Mouse (Mus musculus) stomach, embryonic 16.5 days (tissue): Measurements from ENCODE around the gene Pcna. TPM values are rescaled to one million over a fixed set of nuclear protein-coding genes. Genes with fewer than 3 reads are reported as not detected.
"Not testable (repeated sequence)": the region's sequence is repeated elsewhere in the genome, so short reads cannot be mapped to it uniquely, and the experiment has no call there.

Source experiments
- ATAC-seq: fragments of 200-750 bp; cut with Nextera tagmentation; 2 replicates; pipeline ENCODE4 v1.8.0; 2017; ENCODE audit warnings: moderate number of reproducible peaks, moderate TSS enrichment; ENCODE audit not compliant: insufficient read depth, low FRiP score
- H3K27ac ChIP-seq: fragments of 300-500 bp; sonication (generic); 2 replicates; pipeline ENCODE4 v1.5.1; 2014; ENCODE audit warnings: low read length
- H3K27me3 ChIP-seq: fragments of 300-500 bp; sonication (generic); 2 replicates; pipeline ENCODE4 v1.6.1; 2014; ENCODE audit warnings: low read length, control low read depth, mixed read lengths; ENCODE audit not compliant: control insufficient read depth, insufficient read depth
- H3K36me3 ChIP-seq: fragments of 300-500 bp; sonication (generic); 2 replicates; pipeline ENCODE4 v1.6.1; 2014; ENCODE audit warnings: low read length; ENCODE audit not compliant: control insufficient read depth, insufficient read depth
- H3K4me1 ChIP-seq: fragments of 300-500 bp; sonication (generic); 2 replicates; pipeline ENCODE4 v1.6.1; 2014; ENCODE audit warnings: low read length, control low read depth, mixed read lengths; ENCODE audit not compliant: control insufficient read depth, insufficient read depth
- H3K4me2 ChIP-seq: fragments of 300-500 bp; sonication (generic); 2 replicates; pipeline ENCODE4 v1.6.1; 2014; ENCODE audit warnings: low read depth, low read length, mixed read lengths
- H3K4me3 ChIP-seq: fragments of 300-500 bp; sonication (generic); replicated peaks from 2 replicates; pipeline ENCODE4 v1.5.1; 2014; ENCODE audit warnings: mild to moderate bottlenecking, low read length
- H3K9ac ChIP-seq: fragments of 300-500 bp; sonication (generic); 2 replicates; pipeline ENCODE4 v1.6.1; 2014; ENCODE audit warnings: low read length
- H3K9me3 ChIP-seq: fragments of 300-500 bp; sonication (generic); replicated peaks from 2 replicates; pipeline ENCODE4 v1.6.1; 2016; ENCODE audit warnings: low read length, control low read depth; ENCODE audit not compliant: control insufficient read depth
- WGBS: fragments of 180-500 bp; shearing (Covaris S2); extraction: QIAGEN DNeasy Blood & Tissue Kit; methylation state at CpG from one replicate; pipeline ENCODE4 v1.1.7; 2014; 5-methylcytosine and 5-hydroxymethylcytosine counted together
- polyA plus RNA-seq: library from polyadenylated mRNA; unstranded; fragments of >200 nt; fragmentation: Nextera tagmentation; extraction: Ambion mirVana; gene quantifications from 2 replicates; pipeline ENCODE4 v1.2.1, GENCODE M21; 2015

The Pcna gene
- polyA plus RNA-seq, 1 experiment from 2014 or later, result 208 TPM

DNA sequence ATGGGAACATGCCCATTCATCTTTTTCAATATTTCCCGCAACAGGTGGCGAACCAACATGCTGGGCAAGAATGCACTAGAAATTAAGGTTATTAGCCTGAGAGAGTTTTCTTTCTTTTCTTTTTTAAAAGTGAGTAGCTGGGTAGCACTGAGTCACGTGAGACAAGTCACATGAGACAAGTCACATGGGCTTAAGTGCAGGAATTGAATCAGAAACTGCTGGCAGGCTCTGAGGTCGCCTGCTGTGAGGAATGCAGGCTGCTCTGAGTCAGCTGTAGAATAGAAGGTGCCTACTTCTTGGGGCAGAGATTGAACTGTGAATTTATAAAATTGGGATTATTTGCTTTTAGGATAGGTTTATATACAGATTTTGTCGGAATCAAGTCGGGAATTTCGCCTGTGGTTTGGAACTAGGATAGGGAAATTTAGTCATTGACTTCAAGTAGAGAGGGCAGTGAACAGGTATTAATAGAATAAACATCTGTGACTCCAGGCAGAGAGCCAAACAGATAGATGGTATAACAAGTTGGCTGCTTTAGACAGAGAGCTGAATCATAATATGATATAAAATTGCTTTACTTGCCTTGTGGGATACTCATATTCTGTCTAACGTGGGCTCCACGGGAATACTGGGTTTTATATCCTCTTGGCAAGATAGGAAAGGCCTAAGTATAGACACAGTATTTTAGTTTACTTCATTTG, 33.4 kb upstream of the Pcna start:
- Histone ChIP-seq H3K36me3 (no peaks in the 10 kb centered on the region), H3K27ac (no peak overlapping the region), H3K4me3 (no peak overlapping the region), H3K4me2 (no peak overlapping the region), H3K27me3 (no peaks in the 10 kb centered on the region), H3K9me3 (no peaks in the 10 kb centered on the region), H3K9ac (no peak overlapping the region), H3K4me1 (peaks cover 35% of the 10 kb centered on the region)
- WGBS, result 80% methylated on average over 9 of the region's 9 CpGs
- no peak for ATAC-seq

DNA sequence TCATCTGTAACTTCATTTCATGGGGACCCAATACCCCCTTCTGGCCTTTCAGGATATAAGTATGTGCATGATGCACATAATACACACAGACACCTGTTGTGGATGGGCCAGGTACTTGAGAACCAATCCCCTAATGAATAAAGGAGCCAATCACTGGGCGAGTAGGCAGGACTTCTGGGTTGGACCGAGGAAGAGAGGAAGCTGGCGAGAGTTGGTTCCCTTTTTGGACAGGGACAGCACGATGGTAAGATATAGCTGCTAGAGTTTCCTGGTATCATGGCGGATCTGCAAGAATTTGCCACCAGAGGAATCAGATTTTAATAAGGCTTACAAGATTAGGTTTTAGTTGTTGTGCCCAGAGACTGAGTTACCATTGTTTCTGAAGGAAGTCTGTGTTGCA, 32.6 kb upstream of the Pcna start:
- H3K9me3 ChIP-seq, H3K36me3 ChIP-seq, H3K4me3 ChIP-seq, ATAC-seq, H3K4me2 ChIP-seq, H3K27me3 ChIP-seq, H3K9ac ChIP-seq: not testable (repeated sequence)
- 89% methylated on average over 5 of the region's 5 CpGs for WGBS
- Histone ChIP-seq H3K27ac (0 out of 2 replicates have a peak overlapping the region, but pooled peaks have one; percentile 58), H3K4me1 (peaks cover 36% of the 10 kb centered on the region)

DNA sequence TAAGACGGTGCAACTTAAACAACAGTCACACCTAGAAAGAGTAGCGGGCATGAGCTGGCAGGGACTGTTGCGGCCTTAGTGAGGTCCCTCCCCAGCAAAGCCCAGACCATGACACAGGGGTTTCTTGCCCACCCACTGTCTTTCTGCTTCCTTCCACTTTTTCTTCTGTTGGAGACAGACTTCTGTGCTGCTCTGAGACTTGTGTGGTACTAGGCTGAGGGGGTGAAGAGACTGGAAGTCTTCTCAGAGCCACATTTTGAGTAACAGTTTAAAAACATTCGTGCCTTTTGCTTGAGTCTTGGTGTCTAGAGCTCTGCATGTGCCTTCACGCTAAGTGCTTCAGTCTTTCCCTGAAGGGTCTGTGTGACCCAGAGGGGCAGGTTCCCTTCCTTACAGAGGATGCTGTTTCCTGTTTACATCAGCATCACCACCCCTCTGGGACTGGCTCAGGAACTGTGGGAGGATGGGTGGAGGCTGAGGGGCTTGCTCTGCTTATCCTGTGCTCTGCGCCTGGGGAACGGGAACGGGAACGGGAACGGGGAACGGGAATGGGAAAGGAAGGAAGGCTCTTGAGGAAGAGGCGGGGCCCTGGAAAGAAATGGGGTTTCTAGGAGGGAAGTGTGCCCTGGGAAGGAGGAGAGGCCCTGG, 31.5 kb upstream of the Pcna start:
- ATAC-seq, result peak; percentile 77; the same call in 1 of the 2 replicates
- WGBS, result 52% methylated on average over 12 of the region's 12 CpGs
- 0 out of 2 replicates have a peak overlapping the region, but pooled peaks have one; percentile 19 for H3K9ac ChIP-seq
- peak overlapping the region; percentile 89 for H3K27ac ChIP-seq
- H3K4me1 ChIP-seq, result peaks cover 38% of the 10 kb centered on the region
- H3K4me3 ChIP-seq, result no peak overlapping the region
- H3K27me3 ChIP-seq, result no peaks in the 10 kb centered on the region
- no peaks in the 10 kb centered on the region for H3K36me3 ChIP-seq
- no peaks in the 10 kb centered on the region for H3K9me3 ChIP-seq
- H3K4me2 ChIP-seq, result no peak overlapping the region

- ATAC-seq, result peak; percentile 48; the same call in 1 of the 2 replicates
- Histone ChIP-seq H3K4me1 (peaks cover 38% of the 10 kb centered on the region), H3K27ac (peak overlapping the region; percentile 89), H3K4me3 (no peak overlapping the region), H3K9me3 (no peaks in the 10 kb centered on the region), H3K36me3 (no peaks in the 10 kb centered on the region), H3K4me2 (peak overlapping the region; percentile 26; the same call in 1 of the 2 replicates), H3K9ac (no peak overlapping the region; the same call in 1 of the 2 replicates), H3K27me3 (no peaks in the 10 kb centered on the region)
- WGBS, result 41% methylated on average over 15 of the region's 15 CpGs
These were observed 30.3 kb upstream of the Pcna start for GRCm38 (mm10) chr2:132283236-132284070.

GRCm38 (mm10) chr2:132282453-132283174, 29.5 kb upstream of the Pcna start:
- Histone ChIP-seq H3K9ac (peak overlapping the region; percentile 4; the same call in 1 of the 2 replicates), H3K27me3 (no peaks in the 10 kb centered on the region), H3K4me2 (peak overlapping the region; percentile 26; the same call in 1 of the 2 replicates), H3K4me3 (no peak overlapping the region), H3K4me1 (peaks cover 38% of the 10 kb centered on the region), H3K9me3 (no peaks in the 10 kb centered on the region), H3K36me3 (no peaks in the 10 kb centered on the region), H3K27ac (peak overlapping the region; percentile 89)
- ATAC-seq, result peak; percentile 28; the same call in 1 of the 2 replicates
- WGBS, result 29% methylated on average over 12 of the region's 12 CpGs

DNA sequence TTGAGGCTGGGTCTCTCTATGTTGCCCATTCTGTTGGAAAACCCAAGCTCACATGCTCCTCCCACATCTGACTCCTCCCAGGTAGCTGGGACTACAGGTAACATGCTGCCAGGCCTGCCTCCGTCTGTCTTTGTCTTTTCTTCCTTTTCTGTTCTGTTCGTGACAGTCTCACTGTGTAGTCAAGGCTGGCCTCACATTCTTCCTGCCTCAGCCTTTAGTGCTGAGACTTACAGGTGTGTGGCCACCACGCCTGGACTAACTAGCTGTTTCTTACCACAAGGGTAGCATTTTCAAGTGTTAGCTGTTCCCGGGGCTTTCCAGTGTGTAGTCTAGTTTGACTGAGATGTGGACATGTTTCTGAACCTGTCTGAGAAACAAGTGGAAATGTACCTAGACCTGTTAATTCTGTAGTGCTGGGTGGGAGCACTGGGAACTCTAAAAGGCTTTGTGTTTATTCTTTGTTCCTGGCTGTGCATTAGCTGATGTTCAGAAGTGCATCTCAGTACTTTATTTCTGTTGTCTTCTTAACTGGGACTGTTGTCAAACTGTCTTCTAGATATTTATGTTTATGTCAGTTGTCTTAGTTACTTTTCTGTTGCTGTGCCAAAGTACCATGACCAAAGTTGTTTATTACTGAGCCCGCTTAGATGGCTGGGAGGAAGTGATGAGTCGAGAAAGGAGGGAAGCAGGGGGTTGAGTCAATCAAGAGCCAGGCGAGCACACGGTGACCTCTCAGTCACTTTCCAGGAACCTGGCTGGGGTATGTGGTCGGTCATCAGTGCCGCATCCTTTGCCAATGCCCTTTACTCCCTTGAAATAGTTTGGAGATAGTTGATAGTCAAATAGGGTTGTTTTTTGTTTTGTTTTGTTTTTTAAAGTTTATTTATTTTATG, 28.7 kb upstream of the Pcna start:
- H3K4me3 ChIP-seq, result no peak overlapping the region
- H3K9ac ChIP-seq, result no peak overlapping the region
- peaks cover 38% of the 10 kb centered on the region for H3K4me1 ChIP-seq
- no peaks in the 10 kb centered on the region for H3K27me3 ChIP-seq
- H3K4me2 ChIP-seq, result no peak overlapping the region
- WGBS, result 60% methylated on average over 10 of the region's 10 CpGs
- peak overlapping the region; percentile 89 for H3K27ac ChIP-seq
- H3K9me3 ChIP-seq, result no peaks in the 10 kb centered on the region
- H3K36me3 ChIP-seq, result no peaks in the 10 kb centered on the region
- ATAC-seq, result no peak

- no peak for ATAC-seq
- Histone ChIP-seq H3K9ac (no peak overlapping the region), H3K4me2 (no peak overlapping the region), H3K36me3 (no peaks in the 10 kb centered on the region), H3K27ac (no peak overlapping the region), H3K27me3 (no peaks in the 10 kb centered on the region), H3K4me3 (no peak overlapping the region), H3K4me1 (peaks cover 40% of the 10 kb centered on the region), H3K9me3 (no peaks in the 10 kb centered on the region)
- WGBS, result 88% methylated on average over 10 of the region's 10 CpGs
These were observed 27.5 kb upstream of the Pcna start for GRCm38 (mm10) chr2:132280518-132281120.

DNA sequence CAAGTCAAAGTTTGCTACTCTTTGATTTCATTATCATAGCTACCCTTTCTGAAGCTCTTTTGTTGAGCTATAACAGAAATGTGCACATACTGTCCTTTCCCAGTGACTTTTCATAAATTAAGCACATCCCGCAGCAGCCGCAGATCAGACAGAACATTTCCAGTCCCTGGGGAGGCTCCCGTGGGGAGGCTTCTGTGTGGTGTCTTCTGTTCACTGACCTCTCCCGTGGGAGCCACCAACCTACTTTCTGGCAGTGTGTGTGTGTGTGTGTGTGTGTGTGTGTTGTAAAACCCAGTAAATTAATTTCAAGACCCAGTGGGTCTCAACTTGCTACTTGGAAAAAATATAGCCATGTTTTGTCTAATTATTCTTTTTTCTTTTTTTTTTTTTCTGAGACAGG, 26.9 kb upstream of the Pcna start:
- H3K4me3 ChIP-seq, result no peak overlapping the region
- no peaks in the 10 kb centered on the region for H3K9me3 ChIP-seq
- no peaks in the 10 kb centered on the region for H3K27me3 ChIP-seq
- WGBS, result 68% methylated on average over 4 of the region's 4 CpGs
- H3K4me2 ChIP-seq, result no peak overlapping the region
- no peak for ATAC-seq
- H3K9ac ChIP-seq, result no peak overlapping the region
- peaks cover 37% of the 10 kb centered on the region for H3K4me1 ChIP-seq
- H3K27ac ChIP-seq, result no peak overlapping the region
- no peaks in the 10 kb centered on the region for H3K36me3 ChIP-seq
